Mouse (Mus musculus) heart, adult 2 months (tissue): ENCODE results near the gene Nup210.

Source experiments
- CTCF ChIP-seq: fragments of 200-600 bp; IDR thresholded peaks from 2 replicates; pipeline ENCODE4 v1.8.1; 2022; ENCODE audit warnings: antibody characterized with exemption, mild to moderate bottlenecking, moderate library complexity
- EP300 ChIP-seq: fragments of 200-500 bp; IDR thresholded peaks from 2 replicates; pipeline ENCODE4 v1.6.1; 2011; ENCODE audit warnings: low read depth, low read length, control low read depth; ENCODE audit not compliant: insufficient read depth

DNA sequence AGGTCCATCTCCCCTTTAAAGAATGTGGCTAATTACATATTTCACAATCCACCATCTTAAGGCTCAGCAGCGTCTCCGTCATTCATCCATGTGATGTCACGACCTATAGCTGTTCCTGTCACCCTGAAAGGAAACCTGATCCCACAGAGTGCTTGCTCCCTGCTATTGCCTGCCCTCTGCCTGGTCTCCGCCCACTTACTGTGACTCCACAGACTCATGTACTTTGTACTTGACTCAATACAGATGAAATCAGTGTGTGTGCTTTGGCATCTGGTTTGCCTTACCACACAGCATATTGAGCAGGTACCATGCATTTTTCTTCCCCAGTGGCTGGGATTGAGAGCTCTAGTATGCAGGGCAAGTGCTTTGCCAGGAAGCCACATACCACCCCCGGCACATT, 45.7 kb upstream of the Nup210 start:
- TF ChIP-seq CTCF (no peak), EP300 (no peak)
